Mouse (Mus musculus) stomach, postnatal 0 days (tissue): Measurements from ENCODE around the gene Sergef. TPM values are rescaled to one million over a fixed set of nuclear protein-coding genes. Genes with fewer than 3 reads are reported as not detected.
"Not testable (repeated sequence)": the region's sequence is repeated elsewhere in the genome, so short reads cannot be mapped to it uniquely, and the experiment has no call there.

Source experiments
- ATAC-seq: fragments of 200-750 bp; cut with Nextera tagmentation; 2 replicates; pipeline ENCODE4 v1.8.0; 2017; ENCODE audit not compliant: low FRiP score, low TSS enrichment
- DNase-seq: peaks from one replicate; pipeline ENCODE4 v3.0.0-alpha.2; 2016; ENCODE audit warnings: low spot score
- H3K27ac ChIP-seq: fragments of 300-500 bp; sonication (generic); replicated peaks from 2 replicates; pipeline ENCODE4 v1.5.1; 2014; ENCODE audit warnings: mild to moderate bottlenecking, control low read depth
- H3K27me3 ChIP-seq: fragments of 300-500 bp; sonication (generic); 2 replicates; pipeline ENCODE4 v1.6.1; 2014; ENCODE audit warnings: low read length; ENCODE audit not compliant: control insufficient read depth, insufficient read depth
- H3K36me3 ChIP-seq: fragments of 300-500 bp; sonication (generic); 2 replicates; pipeline ENCODE4 v1.6.1; 2014; ENCODE audit warnings: low read length, mixed read lengths; ENCODE audit not compliant: control insufficient read depth, insufficient read depth
- H3K4me1 ChIP-seq: fragments of 300-500 bp; sonication (generic); replicated peaks from 2 replicates; pipeline ENCODE4 v1.6.1; 2014; ENCODE audit warnings: antibody characterized with exemption; ENCODE audit not compliant: control insufficient read depth, insufficient read depth
- H3K4me2 ChIP-seq: fragments of 300-500 bp; sonication (generic); replicated peaks from 2 replicates; pipeline ENCODE4 v1.6.1; 2014; ENCODE audit warnings: low read depth, mild to moderate bottlenecking, control low read depth, moderate library complexity
- H3K4me3 ChIP-seq: fragments of 300-500 bp; sonication (generic); 2 replicates; pipeline ENCODE4 v1.5.1; 2014; ENCODE audit warnings: low read depth, low read length, control low read depth
- H3K9ac ChIP-seq: fragments of 300-500 bp; sonication (generic); 2 replicates; pipeline ENCODE4 v1.6.1; 2014; ENCODE audit warnings: mild to moderate bottlenecking, low read length, control low read depth, mixed read lengths
- H3K9me3 ChIP-seq: fragments of 300-500 bp; sonication (generic); 2 replicates; pipeline ENCODE4 v1.6.1; 2016; ENCODE audit warnings: low read length; ENCODE audit not compliant: control insufficient read depth
- CTCF ChIP-seq: IDR thresholded peaks from 2 replicates; pipeline ENCODE4 v1.5.1; 2016; ENCODE audit warnings: antibody characterized with exemption, low read depth, mild to moderate bottlenecking, moderate library complexity
- EP300 ChIP-seq: optimal IDR thresholded peaks from 2 replicates; pipeline ENCODE3; 2016; ENCODE audit warnings: antibody characterized with exemption
- WGBS: fragments of 180-500 bp; shearing (Covaris S2); extraction: QIAGEN DNeasy Blood & Tissue Kit; methylation state at CpG from one replicate; pipeline ENCODE4 v1.1.7; 2014; 5-methylcytosine and 5-hydroxymethylcytosine counted together
- polyA plus RNA-seq: library from polyadenylated mRNA; unstranded; fragments of >200 nt; fragmentation: Nextera tagmentation; extraction: Ambion mirVana; gene quantifications from 2 replicates; pipeline ENCODE4 v1.2.1, GENCODE M21; 2015

Sergef gene
- polyA plus RNA-seq, 1 experiment from 2014 or later, result 11.4 TPM

- ATAC-seq (no peak), DNase-seq (no peak)
- WGBS, result 30% methylated on average over 2 of the region's 2 CpGs
- Histone ChIP-seq H3K9ac (no peak overlapping the region), H3K4me2 (no peak overlapping the region), H3K4me1 (no peaks in the 10 kb centered on the region), H3K27me3 (no peaks in the 10 kb centered on the region), H3K36me3 (no peaks in the 10 kb centered on the region), H3K4me3 (no peak overlapping the region), H3K9me3 (no peaks in the 10 kb centered on the region), H3K27ac (no peak overlapping the region)
- TF ChIP-seq CTCF (no peak), EP300 (no peak)
Measured at GRCm38 (mm10) chr7:46652279-46652678, 12.7 kb upstream of the Sergef start.

GRCm38 (mm10) chr7:46650231-46650630, 10.6 kb upstream of the Sergef start:
- not testable (repeated sequence) for H3K4me1 ChIP-seq, ATAC-seq, H3K36me3 ChIP-seq, H3K9ac ChIP-seq, H3K27me3 ChIP-seq, H3K27ac ChIP-seq, H3K9me3 ChIP-seq, DNase-seq, H3K4me2 ChIP-seq, H3K4me3 ChIP-seq
- WGBS, result 34% methylated on average over 5 of the region's 5 CpGs

GRCm38 (mm10) chr7:46648431-46649140, 9.0 kb upstream of the Sergef start:
- Histone ChIP-seq H3K9ac (no peak overlapping the region), H3K27me3 (no peaks in the 10 kb centered on the region), H3K27ac (no peak overlapping the region), H3K9me3 (no peaks in the 10 kb centered on the region), H3K36me3 (no peaks in the 10 kb centered on the region), H3K4me3 (no peak overlapping the region), H3K4me2 (no peak overlapping the region), H3K4me1 (no peaks in the 10 kb centered on the region)
- WGBS, result 67% methylated on average over 4 of the region's 4 CpGs
- no peak for DNase-seq
- TF ChIP-seq CTCF, result no peak
- no peak for TF ChIP-seq EP300
- no peak for ATAC-seq

- no peaks in the 10 kb centered on the region for H3K27me3 ChIP-seq
- DNase-seq (no peak), ATAC-seq (no peak)
- H3K9ac ChIP-seq, result no peak overlapping the region
- no peak overlapping the region for H3K4me3 ChIP-seq
- TF ChIP-seq CTCF (peak; percentile 42), EP300 (no peak)
- no peaks in the 10 kb centered on the region for H3K4me1 ChIP-seq
- H3K4me2 ChIP-seq, result no peak overlapping the region
- H3K36me3 ChIP-seq, result no peaks in the 10 kb centered on the region
- 74% methylated on average over 1 of the region's 1 CpGs for WGBS
- no peak overlapping the region for H3K27ac ChIP-seq
- no peaks in the 10 kb centered on the region for H3K9me3 ChIP-seq
Measured at GRCm38 (mm10) chr7:46643172-46643571, 3.6 kb upstream of the Sergef start.

GRCm38 (mm10) chr7:46640062-46640461, 455 bp upstream of the Sergef start:
- H3K9me3 ChIP-seq, result no peaks in the 10 kb centered on the region
- DNase-seq, result no peak
- H3K4me3 ChIP-seq, result peak overlapping the region; percentile 72
- H3K36me3 ChIP-seq, result no peaks in the 10 kb centered on the region
- WGBS, result 14% methylated on average over 17 of the region's 17 CpGs
- no peaks in the 10 kb centered on the region for H3K27me3 ChIP-seq
- peak overlapping the region; percentile 77 for H3K9ac ChIP-seq
- no peak for TF ChIP-seq CTCF
- no peak for TF ChIP-seq EP300
- H3K4me1 ChIP-seq, result no peaks in the 10 kb centered on the region
- no peak for ATAC-seq
- H3K27ac ChIP-seq, result no peak overlapping the region
- H3K4me2 ChIP-seq, result peak overlapping the region; percentile 100

GRCm38 (mm10) chr7:46638889-46639691, 517 bp downstream of the Sergef start:
- Histone ChIP-seq H3K9me3 (no peaks in the 10 kb centered on the region), H3K9ac (peak overlapping the region; percentile 77), H3K27ac (no peak overlapping the region; the same call in 1 of the 2 replicates), H3K36me3 (no peaks in the 10 kb centered on the region), H3K27me3 (no peaks in the 10 kb centered on the region), H3K4me1 (no peaks in the 10 kb centered on the region), H3K4me3 (peak overlapping the region; percentile 72), H3K4me2 (peak overlapping the region; percentile 100)
- ATAC-seq (peak; percentile 38; the same call in 1 of the 2 replicates), DNase-seq (no peak)
- 8% methylated on average over 32 of the region's 32 CpGs for WGBS
- TF ChIP-seq CTCF (no peak), EP300 (no peak)
